Mouse (Mus musculus): ENCODE results near the gene Tcl1b3.

Tcl1b3 gene

DNA sequence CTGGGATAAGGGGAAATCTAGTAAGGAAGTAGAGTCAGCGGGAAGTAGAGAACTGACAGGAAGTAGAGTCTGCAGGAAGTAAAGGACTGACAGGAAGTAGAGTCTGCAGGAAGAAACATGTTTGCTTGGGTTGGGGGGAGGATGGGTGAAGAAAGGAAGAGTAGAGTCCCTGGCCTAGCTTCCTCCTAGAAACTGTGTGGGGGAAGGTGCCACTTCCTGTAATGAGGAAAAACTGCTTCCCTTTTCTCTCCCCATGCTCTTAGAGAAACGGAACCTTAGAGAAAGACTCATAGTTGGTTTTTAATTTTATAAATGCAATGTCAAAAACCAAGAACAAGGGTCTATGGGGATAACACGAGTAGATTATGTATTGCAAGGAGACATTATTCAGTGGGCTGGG lies 44.2 kb downstream of the Tcl1b3 start:
- DNase-seq, result no peak

DNA sequence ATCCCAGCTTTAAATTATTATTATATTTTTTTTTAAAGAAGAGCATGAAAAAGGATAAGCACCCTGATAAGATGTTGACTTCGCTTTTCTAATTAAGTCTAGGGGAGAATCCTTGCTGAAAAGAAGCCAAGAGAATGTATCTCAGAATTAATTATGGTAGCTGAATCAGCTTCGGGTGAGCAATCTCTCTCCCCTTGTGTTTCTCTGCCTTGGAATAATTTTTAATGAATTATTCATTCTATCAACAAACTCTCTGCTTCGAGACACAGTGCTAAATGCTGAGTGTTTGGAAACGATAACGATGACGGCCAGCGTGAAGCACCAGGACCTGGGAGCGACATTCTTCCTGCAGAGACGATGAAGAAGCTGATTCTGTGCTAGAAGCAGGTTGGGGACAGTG lies 48.2 kb downstream of the Tcl1b3 start:
- DNase-seq, result no peak

Data from cerebellum, adult 9-11 months (tissue).